Mouse (Mus musculus): Measurements from ENCODE around the gene Rpl19. TPM values are rescaled to one million over a fixed set of nuclear protein-coding genes. Genes with fewer than 3 reads are reported as not detected.

Gene Rpl19
- polyA plus RNA-seq (2012; rRNA removed) = 1,600 and 1,809 TPM in 2 replicates

DNA sequence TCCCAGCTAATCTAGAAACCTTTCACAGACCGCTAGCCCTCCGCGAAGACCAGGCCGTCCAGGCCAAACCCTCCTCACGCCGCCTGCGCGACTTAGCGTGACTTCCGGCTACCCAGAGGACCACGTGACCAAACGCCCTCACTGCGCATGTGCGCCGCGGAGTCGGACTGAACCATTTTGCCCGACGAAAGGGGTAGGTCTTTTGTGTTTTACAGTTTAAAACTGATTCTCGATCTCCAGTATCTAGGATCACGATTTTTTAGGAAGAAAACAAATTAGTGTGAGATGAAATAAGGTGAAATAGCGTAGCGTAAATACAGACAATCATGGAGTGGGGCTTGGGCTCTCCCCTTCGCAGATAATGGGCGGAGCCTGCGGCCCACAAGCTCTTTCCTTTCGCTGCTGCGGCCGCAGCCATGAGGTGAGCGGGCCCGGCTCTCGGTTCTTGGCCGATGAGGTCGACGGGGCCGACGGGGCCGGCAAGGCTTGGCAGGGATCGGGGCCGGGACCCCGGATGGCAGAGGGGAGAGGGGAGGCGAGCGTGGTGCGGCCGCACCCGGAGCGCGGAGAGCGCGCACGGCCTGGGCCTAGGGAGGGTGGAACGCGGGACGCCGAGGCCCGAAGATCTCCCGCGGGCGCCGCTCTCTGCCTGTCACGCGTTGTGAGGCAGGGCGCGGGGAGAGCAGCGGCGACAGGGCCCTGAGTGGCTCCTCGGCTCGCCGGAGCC is at the start of gene Rpl19:
TSS of gene Rpl19 (plus strand) at position 141 of the 727 bp plus-strand sequence.
- DNase-seq (ENCODE audit: low spot score) = peak; percentile 91

DNA sequence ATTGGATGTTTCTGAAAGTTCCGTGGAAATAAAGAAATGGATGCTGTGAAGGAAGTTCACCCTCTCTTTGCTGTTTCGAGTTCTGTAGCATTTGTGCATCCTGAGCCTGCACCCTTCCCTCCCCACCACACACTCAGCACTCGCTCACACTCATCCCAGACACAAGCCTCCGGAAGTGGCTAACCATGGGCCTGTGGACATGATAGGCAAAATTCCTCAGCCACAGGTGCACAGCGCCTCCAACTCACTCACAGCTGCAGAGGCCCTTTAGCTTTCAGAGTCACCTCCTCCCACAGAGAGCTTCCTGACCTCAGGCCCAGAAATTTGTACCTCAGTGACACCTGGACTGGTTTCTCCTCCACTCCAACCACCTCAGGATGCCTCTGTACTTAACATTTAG is 48.7 kb upstream of the Rpl19 start:
- DNase-seq (ENCODE audit: low spot score) = no peak

DNA sequence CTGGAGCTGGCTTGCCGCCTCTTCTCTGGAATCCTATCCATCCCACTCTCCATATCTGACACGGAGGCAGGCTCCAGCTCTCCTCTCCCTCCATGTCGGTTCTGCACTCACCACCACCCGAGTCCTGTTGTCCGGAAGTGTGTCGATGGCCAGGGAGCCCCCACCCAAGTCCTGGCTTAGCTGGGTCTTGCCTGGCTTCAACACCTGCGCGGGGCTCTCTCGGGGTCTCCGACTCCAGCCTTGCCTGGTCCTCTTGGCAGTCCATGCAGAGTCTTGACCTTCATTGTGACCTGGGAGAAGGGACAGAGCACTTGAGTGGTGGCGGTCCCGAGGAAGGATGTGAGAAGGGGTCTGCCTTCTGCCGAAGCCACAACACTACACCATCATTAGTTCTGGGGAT is 48.1 kb upstream of the Rpl19 start:
- DNase-seq (ENCODE audit: low spot score) = no peak

DNA sequence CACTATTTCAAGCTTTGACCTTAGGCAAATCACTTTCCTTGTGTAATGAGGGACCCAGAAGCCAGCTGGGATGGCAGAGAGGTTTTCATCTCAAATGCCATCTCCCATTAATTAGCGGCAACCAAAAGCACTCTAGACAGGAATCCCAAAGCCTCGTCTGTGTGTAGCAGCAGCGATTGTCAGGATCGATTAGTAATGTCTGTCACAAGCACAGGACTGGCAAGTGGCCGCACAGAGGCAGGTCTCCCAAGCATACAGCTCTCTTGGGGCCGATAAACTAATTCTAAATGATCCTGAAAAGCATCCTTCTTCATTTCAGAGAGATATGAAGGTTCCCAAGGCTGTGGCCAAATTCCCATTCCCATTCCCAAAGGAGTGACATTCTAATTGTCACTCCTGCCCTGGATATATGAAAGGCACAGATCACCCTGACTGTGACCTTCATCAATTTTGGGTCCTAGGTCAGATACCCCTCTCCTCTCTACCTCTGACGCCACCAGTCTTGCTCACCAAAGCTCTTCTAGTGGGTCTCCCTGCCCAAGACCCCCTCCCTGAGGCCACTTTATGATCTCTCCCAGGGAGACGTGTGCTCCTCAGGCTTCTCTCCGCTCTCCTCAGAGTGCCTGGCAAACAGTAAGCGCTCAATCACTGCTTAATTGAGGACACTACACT is 46.5 kb upstream of the Rpl19 start:
- no peak for DNase-seq (ENCODE audit: low spot score)

DNA sequence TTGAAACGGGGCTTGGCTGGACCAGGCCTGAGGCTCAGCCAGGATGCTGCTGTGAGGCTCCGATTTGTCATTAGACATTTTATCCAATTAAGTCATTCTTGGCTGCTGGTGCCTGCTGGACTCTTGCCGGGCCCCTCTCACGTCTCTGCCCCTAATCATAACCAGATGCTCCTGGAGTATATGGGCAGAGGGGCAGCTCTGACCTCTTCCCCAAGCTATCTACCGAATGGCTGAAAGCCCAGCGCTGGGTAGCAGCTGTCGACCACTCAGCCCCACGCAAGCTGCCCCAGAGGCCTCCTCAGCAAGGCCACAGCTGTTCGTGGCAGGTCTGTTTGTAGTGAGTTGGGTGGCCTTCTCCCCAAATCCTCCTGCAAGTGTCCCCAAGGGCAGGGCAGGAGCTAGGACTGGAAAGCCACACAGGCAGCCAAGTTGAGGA is 46.0 kb upstream of the Rpl19 start:
- no peak for DNase-seq (ENCODE audit: low spot score)

DNA sequence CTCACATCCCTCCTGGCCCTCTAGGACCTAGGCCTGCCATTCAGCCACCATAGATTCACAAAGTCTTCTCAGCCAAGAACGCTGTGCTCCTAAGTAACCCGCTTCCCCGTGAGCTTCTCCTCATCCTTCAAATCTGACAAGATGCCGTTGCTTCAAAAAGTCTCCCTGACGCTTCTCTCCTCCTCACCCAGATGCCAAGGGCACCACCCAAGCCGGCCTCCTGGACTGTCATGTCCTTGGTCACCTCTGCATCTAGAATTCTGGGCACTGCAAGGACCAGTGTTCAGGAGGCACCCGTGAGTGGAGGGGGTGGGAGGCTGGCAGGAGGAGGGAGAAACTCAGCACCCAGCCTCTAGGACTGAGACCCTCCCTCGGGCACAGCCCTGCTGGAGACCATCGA is 43.8 kb upstream of the Rpl19 start:
- no peak for DNase-seq (ENCODE audit: low spot score)

DNA sequence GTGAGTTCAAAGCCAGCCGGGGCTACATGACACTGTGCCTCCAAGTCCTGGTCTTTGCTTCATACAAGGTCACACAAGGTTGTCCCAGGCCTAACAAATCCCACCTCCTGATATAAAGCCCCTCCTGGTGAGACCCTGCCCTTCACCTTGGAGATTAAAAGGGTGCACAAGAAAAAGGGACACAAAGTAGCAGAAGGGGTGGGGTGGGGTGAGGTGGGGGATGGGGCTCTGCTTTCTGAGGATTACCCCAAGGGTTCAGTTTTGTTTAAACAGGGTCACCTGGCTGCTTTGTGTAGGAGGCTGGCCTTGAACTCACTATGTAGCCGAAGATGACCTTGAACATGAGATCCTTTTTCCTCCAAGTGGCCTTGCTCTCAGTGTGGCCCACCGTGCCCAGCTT is 43.0 kb upstream of the Rpl19 start:
- no peak for DNase-seq (ENCODE audit: low spot score)

DNA sequence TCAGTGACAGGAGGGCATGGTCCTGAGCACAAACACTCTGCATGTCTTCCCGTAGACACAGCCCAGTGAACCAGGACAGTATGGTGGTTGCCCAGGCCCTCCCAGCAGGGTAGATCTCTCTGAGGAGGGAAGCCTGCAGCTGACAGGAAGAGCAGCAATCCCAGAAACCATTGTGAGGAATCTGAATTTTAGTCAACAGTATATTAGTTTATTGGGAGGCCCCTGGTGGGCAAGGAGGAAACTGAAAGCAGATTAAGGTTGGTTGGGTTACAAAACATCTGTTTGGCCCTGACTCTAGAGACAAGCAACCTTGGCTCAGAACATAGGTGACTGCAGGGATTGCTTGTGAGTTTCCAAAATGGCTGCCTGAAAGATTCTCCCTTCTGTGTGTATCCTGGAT is 42.5 kb upstream of the Rpl19 start:
- no peak for DNase-seq (ENCODE audit: low spot score)

DNA sequence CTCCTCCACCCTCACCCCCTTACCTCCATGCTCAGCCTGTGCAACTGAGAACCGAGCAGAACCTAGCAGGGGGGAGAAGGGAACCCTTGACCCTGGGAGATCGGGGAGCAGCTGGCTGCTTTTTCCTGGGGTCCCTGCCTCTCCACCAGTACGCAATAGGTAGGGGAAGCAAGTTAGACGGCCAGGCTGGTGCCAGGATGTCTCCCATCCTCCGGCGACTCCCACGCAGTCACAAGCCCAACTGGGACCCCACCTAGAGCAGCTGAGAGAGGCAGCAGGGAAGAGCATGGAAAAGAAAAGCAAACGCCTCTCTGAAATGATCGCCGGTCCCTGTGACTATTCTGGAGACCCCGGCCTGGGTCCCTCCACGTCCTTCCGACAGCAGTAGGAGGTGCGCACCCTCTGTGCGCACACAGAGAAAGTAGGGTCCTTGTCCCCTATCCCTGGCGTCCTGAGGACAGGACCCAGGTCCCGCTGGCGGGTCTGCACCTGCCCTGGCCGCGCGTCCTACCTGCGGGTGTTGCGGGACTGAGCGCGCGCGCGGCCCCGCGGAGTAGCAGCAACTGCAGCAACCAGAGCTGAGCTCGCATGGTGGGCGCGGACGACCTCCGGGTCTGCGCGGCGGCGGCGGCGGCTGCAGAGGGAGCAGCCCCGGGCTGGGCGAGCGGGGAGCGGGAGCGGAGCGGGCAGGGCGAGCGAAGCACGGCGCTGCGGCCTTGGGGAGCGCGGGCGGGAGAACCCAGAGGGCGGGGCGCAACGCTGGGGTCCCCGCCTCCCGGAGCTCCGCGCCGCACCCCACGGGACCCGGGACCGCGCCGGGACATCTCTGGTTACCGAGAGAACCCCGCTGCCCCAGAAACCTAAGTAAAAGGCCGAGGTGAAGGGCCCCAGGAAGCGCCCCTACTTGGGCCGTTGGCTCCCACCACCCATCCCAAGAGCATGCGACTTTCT is 40.5 kb upstream of the Rpl19 start, which contains the start of gene Plxdc1:
TSS of gene Plxdc1 (minus strand) at position 718 of the 951 bp plus-strand sequence.
- DNase-seq (ENCODE audit: low spot score) = peak; percentile 41

DNA sequence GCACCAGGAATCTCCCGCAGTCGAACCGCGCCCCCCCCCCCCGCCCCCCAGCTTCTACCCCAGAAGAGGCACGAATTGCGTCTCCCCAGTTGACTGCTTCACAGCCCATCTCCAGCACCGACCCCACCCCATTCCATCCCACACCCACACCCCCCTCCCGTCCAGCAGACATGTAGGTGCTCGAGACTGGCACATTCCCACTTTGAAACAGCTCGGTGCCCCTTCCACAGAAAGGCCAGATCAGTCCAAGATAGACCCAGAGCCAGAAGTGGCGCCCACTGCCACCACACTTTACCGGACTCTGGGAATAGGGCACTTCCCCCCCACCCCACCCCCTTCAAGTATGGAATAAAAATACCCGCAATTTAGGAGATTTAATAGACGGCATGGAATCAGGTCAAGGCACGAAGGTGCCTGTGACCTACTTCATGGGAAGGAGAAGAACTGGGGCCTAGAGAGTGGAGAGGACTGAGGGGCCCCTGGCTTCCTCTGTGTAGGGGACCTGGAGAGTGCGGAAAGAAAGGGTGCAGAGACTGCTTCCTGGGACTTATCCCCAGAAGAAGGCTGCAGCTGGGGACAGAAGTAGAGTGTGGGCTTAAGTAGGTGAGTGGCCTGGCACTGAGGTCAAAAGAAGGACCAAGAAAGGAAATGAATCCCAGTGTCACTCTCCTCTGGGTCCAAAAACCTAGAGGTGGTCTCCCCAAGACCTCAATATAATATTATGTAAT is 39.6 kb upstream of the Rpl19 start:
- no peak for DNase-seq (ENCODE audit: low spot score)

DNA sequence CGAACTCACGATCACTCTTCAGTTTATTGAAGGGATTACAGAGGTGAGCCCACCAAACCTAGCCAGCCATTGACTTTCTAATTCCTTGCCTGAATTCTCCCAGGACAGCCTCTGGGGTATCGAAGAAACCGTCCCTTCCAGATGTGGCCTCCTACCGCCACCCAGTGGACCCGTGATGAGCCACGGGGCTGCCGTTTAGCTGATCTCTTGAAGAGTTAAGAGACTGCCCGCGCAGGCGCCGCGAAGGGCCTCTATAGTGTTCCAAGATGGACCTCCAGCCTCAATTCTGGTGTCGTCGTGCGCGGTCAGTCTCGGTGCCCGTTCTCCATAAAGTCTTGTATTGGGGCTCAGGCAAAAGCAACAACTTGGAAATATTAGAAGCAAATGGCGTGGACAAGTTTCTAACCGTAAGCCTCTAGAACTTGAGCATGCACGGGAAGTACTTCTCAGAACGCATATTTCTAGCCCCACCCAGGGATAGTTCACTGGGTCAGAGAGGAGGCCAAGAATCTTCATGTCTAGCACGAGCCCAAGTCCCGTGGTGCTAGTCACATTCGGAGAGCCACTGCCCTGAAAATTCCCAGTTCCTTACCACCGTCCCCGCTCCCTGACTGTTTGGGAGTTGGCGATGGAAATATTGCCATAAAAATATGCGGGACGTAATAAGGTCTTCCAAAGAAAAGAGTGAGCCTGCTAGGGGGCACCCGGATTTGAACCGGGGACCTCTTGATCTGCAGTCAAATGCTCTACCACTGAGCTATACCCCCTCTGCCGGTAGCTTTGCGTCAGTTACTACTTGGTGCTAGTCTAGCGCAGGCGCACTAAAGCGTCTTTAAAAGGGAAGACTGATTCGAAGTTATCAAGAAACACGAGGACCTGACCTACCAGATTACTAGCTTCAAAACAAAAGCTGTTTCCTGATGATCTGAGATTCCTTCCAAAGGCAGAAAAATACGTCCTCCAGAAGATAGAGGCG is 38.7 kb upstream of the Rpl19 start:
- peak; percentile 99 for DNase-seq (ENCODE audit: low spot score)

DNA sequence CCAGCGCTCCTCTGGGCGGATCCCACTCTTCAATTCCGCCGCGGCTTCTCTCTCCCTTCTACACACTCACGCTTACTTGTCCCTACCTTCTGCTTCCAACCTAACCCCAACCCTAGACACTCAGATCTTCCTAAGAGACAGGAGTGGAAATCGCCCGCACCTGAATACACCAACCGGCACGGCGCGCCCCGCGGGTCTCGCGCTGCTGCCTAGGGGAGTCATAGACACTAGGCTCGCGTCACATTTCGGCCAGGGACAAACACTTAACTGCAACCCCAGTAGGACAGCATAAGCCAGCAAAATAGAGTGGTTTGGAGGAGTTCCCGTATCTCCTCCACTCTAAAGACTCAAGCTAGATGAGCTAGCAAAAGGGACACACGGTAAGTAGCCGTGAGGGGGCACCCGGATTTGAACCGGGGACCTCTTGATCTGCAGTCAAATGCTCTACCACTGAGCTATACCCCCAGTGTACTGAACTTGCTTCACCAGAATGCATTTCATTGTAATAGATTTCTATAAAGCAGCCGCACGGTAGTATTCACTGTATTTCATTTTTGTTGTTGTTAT is 37.9 kb upstream of the Rpl19 start:
- peak; percentile 70 for DNase-seq (ENCODE audit: low spot score)

DNA sequence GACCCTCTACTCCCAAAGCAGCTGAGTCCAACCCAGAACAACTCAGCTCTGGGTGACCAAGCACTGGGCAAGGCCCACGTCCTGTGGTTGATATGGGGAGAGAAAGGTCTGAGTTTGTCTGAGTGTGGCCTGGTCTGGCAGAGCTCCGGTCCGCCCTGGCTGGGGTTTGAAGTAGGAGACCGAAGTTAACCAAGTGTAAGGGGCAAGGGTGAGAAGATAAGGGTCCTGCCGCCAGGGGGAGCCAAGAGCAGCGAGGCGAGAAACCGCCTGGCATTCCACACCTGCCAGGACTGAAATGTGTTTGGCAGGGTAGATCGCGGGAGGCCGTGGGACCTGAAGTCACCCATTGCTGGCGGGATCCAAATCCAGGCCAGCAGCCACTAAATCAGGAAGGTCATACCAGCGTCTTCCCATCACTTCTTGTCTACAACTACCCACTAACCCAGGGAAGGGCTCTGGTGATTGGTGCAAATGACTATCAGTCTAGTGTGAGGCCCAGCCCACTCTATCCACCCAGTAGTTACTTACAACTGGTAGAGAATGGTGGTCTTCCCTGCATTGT is 31.9 kb upstream of the Rpl19 start:
- DNase-seq (ENCODE audit: low spot score) = peak; percentile 76

DNA sequence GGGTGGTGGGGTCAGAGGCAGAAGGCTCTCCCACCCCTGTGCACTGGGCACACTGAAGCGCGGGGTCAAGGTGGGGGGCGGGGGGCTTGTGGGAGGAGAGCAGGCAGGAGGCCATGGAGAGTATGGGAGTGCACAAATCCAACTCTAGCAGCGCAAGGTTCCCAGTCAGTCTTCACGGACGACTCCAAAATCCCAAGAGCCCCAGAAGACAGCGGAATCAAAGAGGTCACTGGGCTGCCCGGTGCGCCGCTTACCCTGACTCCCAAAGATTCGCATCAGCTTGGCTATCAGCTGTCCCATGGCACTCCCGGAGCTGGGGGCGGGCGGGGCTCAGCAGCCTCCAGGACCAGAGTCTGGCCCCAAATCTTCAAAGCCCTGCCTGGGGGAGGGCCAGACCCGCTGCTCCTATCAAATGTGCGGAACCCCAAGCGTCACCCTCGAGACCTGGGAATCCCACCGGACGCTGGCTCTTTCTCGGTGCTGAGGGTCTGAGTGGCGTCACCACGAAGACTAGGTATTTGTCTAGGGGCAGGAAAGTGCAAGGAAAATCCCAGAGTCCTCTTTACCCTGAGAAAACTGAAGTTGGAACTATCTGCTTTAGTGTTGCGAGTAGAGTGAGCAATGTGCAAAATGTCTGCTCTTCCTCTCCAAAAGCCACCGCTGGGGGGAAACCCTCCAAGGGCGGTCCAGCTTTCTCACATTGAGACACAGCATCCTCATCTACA is 30.8 kb upstream of the Rpl19 start, which contains the start of gene Arl5c:
TSS of gene Arl5c (minus strand) at position 618 of the 725 bp plus-strand sequence.
- no peak for DNase-seq (ENCODE audit: low spot score)

DNA sequence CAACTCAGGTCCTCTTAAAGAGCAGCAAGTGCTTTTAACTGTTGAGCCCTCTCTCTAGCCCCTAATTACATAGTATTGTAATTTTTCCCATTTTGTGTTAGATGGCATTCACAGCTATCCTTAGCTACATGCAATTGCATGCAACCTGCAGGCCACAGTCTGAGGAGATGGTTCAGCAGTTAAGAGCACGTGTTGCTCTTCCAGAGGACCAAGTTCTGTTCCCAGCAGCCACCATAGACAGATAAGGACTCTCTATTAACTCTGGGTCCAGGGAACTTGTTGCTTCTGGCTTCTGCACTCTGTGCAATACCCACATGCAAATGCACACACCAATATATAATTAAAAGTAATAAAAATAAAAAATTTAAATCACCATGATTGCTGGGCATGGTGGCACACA is 29.8 kb upstream of the Rpl19 start:
- DNase-seq (ENCODE audit: low spot score) = no peak

DNA sequence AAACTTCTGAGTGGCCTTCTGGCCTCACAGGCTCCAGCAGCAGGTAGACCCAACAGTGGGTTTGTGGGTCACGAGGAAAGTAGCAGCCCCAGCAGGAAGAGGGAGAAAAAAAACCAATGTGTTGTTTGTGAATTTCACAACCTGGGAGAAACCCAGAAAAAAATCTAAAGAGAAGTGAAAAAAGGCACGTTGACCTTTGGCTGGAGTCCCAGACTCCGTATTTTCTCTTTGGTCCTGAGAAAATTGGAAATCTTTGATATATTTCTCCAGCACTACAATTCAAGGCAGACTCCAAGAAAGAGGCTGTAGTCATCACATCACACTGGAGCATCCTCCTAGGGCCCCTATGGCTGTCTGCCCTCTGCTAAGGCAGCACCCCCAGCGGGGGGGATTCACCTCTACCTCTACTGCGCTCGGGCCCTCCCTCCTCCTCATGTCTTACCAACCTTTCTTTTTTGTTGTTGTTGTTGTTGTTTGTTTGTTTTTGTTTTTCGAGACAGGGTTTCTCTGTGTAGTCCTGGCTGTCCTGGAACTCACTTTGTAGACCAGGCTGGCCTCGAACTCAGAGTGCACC is 29.0 kb upstream of the Rpl19 start:
- DNase-seq (ENCODE audit: low spot score) = no peak

DNA sequence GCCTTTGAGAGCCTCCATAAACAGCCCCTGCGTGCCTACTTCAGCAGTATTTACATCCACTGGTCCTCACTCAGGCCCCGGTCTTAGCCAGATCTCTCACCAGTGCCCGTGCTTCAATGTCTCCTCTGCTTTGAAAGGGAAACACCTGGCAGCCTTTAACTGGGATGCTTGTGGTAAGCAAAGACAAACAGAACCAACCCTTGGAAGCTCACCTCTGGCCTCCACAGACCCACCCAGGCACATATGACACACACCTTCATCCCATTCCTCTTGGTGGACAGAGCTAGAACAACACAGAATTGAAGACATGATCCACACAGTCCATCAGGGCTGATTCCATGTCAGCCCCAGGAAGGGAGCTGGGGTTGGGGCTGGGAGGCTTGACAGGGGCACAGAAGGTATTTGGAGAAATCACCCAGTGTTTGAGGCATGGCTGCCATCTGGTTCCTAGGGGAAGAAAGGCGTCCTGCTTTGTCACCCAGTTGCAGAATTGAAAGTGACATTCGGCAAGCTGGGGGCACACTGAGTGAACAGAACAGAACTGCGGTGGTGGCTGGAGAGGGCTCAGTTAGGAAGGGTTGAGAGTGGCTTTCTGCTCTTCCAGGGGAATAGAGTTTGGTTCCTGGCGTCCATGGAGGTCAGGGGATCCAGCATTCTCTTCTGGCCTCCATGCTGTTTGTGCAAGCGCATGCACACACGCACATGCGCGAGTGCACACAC is 28.3 kb upstream of the Rpl19 start:
- DNase-seq (ENCODE audit: low spot score) = no peak
